Mouse (Mus musculus): ENCODE data around the gene Cpne4.

DNA sequence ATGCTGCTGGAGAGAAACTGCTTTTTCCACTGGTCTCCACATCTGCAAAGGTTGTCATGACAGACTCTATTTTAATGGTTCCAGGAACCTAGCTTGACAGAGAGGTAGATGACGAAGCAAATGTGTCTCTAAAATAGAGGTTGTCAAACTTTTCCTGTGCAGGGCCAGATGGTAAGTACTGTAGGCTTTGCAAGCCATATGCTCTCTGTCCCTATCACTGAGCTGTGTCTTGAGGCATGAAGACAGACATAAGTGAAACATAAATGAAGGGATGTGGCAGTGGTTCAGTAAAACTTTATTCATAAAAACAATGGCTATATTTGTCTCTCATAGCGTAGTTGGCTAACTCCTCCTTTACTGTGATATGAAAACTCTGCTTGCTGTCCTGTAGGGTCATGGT is 366.2 kb downstream of the Cpne4 start:
- no peak for TF ChIP-seq CTCF (IDR thresholded peaks at IDR 0.05; ENCODE audit: borderline replicate concordance, insufficient read depth, low read length)
- TF ChIP-seq POLR2A (IDR thresholded peaks at IDR 0.05; ENCODE audit: low read depth, low read length): no peak
